Mouse (Mus musculus) adrenal gland, adult 8-10 months (tissue): ENCODE measurements around the gene Trp53i13. TPM values are rescaled to one million over a fixed set of nuclear protein-coding genes. Genes with fewer than 3 reads are reported as not detected.

ENCODE experiments used
- DNase-seq: peaks from one replicate; pipeline ENCODE4 v3.0.0; 2022
- total RNA-seq, 4 experiments: library from RNA; stranded (reverse); gene quantifications; 2 replicates each; pipeline ENCODE4 v1.2.4; 2022

The Trp53i13 gene
- total RNA-seq, 4 experiments from 2014 or later = 15.1 to 28.8 (median 20.0) TPM

DNA sequence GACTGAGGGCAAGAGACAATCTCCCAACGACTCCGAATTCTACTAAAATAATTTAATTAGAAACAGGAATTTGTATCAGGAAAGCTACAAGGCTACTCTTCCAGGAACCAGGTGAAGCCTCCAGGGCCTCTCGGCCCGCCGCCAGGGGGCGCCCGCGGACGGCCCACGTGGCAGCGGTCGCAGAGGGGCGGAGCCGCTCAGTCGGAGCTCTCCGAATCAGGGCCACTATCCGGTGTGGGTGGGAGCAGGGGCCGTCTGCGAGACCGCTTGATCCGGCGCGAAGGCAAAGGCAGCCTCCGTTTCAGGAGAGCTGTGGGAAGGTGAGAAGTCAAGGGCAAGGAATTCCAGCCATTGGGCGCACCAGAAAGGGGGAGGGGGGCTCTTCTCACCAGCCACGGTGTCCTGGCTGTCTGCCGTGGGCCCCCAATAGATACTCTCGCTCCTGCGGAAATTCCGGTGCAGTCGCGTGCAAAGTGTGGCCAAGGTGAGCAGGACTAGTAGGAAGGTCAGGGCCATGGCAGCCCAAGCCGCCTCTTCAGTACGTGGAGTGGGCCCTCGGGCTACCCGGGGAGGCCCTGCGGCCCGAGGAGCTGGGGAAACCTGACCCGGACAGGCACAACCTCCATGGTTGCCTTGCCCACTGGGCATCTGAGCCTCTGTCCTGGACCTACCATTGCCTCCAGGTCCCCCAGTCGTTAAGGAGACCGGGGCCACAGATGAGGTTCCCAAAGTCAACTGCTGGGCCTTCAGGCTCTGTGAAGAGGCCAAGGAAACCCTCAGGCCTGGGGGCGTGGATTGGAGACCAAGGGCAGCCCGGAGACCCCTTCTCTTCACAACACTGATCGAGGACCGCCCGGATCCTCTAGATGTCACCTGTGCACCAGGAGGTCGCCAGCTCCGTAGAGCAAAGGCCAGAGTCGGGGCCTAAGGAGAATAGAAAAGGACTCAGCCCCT is 7.4 kb downstream of the Trp53i13 start:
- peak; percentile 74 for DNase-seq

DNA sequence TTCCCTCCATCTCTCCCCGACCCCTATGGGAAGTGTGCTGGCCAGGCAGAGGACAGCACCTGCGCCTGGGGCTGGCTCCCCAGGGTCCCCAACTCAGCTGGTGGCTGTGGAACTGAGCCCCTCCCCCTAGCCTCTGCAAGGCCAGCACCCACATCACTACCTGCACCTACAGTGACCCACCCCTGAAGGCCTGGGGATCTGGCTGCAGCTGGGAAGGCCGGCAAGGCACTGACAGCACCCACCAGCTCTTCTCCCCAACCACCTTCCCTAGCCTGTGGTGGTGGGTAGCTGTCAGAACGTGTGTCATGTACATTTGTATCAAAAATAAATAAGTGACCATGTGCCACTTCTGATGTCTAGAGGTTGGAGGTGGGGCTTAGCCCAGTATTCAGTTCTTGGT is 8.4 kb downstream of the Trp53i13 start:
- peak; percentile 12 for DNase-seq

DNA sequence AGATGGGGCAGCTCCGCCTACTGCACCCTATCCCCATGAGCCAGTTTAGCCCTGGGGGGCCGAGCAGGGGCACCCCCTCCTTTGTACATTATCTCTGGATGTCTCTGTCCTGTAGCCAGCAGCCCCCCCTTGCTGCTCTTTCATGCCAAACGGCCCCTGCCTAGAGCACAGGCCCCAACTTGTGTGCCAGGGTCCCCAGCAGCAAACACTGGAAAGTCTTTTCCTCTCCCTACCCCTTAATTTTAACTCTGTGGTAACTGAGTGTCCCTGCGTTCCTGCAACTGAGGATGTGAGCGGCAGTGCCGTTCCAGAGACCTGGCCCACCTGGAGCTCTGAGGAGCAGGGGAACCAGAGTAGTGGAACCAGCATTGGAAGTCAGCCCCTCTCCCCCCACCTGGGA is 8.8 kb downstream of the Trp53i13 start:
- no peak for DNase-seq

DNA sequence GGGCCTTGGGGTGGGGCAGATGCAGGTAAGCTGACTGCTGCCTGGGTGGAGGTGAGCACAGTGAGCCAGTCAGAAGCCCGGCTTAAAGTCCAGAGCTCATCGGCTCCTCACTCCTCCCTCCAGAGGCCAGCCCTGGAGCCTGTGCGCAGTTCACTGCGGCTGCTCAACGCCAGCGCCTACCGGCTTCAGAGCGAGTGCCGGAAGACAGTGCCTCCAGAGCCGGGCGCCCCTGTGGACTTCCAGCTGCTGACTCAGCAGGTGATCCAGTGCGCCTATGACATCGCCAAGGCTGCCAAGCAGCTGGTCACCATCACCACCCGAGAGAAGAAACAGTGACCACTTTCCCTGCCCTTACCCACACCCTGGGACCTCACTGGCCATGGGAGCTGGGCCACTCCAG is 9.5 kb downstream of the Trp53i13 start:
- DNase-seq = no peak

DNA sequence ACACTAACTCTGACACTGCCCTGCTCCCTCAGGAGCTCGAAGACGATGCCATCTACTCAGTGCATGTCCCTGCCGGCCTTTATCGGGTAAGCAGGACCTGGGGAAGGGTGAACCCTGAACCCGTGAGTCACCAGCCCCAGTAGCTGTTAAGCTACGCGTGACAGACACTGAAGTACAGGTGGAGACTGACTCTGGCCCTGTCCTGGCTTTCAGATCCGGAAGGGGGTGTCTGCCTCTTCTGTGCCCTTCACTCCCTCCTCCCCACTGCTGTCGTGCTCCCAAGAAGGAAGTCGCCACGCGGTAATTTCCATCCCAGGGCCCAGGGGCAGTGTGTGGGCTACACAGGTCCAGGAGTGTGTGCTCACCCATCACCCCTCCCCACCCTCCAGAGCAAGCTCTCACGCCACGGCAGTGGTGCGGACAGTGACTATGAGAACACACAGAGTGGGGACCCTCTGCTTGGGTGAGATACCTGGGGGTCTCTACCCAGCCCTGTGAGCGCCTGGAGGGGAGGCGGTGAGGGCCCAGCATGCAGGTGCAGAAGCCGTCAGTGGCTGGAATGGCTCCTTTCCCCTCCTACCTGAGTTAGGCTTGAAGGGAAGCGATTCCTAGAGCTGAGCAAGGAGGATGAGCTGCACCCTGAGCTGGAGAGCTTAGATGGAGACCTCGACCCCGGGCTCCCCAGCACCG is 10.3 kb downstream of the Trp53i13 start:
- DNase-seq = no peak

DNA sequence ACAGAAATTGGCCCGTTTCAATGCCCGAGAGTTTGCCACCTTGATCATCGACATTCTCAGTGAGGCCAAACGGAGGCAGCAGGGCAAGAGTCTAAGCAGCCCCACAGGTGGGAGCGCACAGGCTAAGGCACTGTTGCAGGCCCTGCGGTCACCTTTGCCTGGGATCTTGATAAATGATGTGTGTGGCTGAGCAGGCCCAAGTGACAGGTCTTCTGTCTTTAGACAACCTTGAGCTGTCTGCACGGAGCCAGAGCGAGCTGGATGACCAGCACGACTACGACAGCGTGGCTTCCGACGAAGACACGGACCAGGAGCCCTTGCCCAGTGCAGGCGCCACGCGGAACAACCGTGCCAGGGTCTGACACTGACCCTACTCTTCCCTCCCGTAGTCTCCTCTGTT is 11.4 kb downstream of the Trp53i13 start:
- DNase-seq = no peak

DNA sequence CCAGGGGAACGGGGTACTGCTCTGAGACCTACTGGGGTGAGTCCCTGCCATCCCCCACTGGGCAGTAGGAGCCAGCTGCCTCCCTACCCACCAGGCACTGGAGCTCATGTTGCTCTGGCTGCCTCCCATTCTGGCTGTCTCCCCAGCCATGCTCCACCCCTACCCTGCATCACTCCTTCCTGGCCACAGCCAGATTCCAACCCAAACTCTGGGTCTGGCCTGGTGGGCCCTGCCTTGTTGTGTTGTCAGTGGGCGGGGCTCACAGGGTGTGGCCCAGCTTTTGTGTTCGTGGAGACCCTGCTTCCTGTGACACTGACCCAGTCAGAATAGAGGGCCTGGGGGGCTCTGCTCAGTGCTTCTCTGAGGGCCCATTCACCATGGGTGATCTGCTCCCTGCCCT is 12.3 kb downstream of the Trp53i13 start:
- DNase-seq = no peak

DNA sequence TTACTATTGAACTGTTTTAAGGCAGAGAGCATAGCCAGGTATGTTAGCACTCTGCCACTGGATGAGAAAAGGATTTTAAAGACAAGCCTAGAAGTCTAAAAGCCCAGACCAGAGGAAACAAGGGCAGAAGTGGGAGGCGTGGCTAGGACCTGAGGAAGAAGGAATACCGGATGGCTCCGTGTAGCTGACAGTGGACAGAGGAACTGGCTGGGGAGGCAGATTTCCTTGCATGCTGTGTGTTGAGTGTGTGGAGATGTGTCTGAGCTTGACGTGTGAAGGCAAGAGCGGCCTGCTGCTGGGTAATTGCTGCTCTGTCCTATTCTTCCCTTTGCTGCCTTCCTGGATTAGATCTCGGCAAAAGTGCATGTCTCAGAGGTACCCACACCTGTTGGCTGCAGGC is 13.3 kb downstream of the Trp53i13 start:
- DNase-seq = no peak

DNA sequence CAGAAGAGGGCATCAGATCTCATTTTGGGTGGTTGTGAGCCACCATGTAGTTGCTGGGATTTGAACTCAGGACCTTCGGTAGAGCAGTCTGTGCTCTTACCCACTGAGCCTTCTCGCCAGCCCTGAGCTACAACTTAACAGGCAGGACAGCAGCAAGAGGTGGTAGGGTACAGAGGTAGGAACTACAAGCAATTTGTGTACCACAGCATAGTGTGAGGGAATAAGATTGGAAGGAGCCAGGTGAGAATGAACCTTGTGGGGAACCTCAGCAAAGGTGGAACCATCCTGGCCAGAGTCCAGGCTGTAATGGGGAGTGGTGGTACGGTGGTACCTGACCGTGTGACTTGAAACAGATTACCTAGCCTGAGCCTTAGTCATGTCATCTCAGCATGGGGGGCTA is 13.8 kb downstream of the Trp53i13 start:
- no peak for DNase-seq

DNA sequence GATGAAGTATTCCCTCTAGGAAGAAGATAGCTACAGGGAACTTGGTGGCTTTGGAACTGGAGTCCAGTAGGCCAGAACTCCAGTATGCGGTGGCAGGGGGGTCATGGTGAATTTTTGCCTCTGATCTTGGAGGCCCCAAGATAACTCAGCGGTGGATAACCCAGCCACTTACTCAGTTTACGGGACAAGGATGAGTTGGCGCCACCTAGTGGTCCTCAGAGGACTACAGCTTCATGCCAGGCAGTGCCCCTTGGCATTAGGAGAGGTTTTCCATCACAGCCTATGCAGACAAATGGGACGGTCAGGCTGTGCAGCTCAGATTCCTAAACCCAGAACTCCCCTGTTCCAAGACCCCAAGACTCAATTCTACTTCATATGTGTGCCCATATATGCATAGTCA is 14.4 kb downstream of the Trp53i13 start:
- DNase-seq = peak; percentile 63

DNA sequence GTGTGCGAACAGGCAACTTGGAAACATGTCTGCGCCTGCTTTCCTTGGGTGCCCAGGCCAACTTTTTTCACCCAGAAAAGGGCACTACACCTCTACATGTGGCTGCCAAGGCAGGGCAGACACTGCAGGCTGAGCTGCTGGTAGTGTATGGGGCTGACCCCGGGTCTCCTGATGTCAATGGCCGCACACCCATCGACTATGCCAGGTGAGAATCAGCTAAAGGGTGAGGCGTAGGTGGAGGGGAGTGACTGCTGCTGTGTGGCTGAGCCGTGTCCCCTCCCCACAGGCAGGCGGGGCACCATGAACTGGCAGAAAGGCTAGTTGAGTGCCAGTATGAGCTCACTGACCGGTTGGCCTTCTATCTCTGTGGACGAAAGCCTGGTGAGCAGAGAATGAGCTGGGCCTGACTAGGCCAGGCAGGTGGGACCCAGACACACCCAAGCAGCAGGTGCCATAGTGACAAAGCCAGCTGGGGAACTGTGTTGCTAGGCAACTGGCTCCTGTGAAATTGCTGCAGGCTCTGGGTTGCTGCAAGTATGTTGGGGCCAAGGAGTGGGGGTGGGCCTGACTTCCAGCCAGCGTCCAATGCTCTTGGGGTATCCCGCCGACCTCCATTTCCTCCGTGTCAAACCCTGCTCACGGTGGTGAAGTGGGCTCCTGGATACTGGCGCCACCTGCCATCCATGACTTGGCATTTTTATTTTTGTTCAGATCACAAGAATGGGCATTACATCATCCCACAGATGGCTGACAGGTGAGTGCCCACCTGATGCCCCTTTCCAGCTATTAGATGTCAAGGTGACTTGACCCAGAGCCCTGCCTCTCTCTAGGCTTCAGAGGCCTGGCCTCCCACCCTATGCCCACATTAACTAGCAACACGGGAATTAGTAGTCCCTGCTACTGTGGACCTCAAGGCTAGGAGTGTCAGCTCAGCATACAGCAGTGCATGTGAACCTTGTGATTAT is 15.1 kb downstream of the Trp53i13 start:
- DNase-seq = no peak

DNA sequence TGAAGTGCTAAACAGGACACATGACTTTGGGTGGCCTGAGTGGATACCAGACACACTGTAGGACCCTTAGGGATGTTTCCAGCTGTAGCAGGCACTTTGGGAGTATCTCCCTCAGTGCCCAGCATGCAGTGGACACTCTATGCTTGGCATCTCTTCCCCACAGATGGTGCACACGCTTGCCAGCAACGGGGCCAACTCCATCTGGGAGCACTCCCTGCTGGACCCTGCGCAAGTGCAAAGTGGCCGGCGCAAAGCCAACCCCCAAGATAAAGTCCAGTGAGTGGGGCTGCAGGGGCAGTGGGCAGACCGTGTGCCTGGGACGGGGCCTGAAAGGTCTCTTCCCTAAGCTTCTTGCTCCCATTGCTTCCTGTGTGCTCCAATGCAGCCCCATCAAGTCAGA is 16.4 kb downstream of the Trp53i13 start:
- no peak for DNase-seq

DNA sequence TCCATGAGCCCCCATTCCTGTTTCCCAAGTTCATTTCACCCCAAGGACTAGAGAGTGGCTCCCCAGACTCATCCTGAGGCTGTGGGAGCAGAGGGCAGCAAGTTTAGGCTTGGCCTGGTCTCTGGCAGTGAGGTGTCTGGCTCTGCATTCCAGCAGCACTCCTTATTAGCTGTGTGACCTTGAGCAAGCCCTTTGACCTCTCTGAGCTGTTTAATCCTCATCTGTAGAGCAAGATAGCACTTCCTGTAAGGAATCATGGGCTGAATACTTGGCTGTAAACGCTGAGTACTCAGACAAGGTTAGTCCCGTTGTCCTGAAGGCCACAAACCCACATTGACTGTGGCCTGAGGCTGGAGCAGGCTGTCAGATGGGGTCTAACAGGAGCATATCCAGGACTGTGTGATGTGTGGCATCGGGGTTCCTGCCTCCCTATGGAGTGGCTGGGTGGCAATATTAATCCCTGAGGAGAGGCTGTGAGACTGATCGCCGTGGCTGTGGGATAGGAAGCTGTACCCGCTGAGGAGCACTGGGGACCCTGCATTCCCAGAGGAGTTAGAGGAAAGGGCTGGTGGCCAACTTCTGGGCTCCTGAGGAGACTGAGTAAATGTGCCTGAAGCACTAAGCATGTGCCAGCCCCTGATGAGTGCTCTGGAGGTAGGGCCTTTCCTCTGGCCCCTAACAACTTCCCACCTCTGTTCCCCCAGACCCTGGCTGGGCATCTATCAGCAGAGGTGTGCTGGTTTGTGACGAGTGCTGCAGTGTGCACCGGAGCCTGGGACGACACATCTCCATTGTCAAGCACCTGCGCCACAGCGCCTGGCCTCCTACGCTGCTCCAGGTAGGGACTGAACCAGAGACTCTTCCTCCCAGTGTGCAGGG is 17.3 kb downstream of the Trp53i13 start:
- DNase-seq = no peak

DNA sequence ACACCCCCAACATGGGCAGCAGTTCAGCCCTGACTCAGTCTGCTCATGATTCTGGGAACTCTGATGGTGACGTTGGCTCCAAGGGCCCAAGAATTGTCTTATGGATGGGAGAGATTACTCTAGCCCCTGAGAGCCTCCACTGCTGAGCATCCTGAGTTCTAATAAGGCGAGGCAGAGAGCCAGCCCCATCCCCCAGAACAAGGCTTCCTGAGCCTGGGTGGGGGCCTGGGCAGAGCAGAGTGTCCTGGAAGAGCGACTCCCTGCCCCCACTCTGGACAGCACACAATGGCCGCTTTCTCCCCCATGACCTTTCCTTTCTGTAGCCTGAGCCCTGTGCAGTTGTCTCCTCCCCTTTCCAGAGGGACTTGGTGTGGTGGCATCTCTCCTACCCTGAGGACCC is 17.9 kb downstream of the Trp53i13 start:
- no peak for DNase-seq

DNA sequence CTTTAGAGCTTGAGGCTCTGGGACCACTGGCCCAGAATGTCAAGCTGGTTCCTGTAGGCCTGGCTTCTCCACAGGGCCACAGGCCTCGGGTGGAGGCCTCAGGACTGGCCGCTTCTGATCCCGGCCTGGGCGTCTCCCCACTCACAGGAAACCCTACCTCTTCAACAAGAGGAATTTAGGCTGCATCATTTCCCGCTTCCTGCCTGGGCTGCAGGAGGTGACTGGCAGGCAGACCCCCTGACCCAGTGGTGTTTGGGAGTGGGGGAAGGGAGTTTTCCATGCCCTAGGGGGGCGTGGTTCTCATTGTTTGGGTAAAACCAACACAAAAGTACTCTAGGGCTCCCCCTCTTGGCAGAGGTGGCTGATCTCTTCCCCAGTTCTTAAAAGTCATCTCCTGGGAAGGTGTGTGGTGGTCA is 18.4 kb downstream of the Trp53i13 start:
- DNase-seq = peak; percentile 72

DNA sequence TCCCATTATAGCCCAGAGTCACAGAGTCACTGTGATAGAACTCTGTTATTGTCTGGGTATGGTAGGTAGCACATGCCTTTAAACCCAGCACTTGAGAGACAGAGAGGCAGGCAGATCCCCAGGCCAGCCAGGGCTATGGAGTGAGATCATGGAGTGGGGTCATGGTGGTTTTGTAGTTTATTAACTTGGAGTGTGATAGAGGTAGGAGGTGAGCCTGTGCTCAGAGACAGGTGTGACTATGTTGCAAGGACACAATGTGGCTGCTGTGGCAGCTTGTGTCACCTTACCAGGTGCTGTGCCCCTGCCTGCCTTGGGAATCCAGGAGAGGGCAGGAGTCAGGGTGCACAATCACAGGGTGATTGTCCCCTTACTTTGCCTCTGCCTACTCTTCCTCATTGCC is 20.3 kb downstream of the Trp53i13 start:
- DNase-seq = no peak

DNA sequence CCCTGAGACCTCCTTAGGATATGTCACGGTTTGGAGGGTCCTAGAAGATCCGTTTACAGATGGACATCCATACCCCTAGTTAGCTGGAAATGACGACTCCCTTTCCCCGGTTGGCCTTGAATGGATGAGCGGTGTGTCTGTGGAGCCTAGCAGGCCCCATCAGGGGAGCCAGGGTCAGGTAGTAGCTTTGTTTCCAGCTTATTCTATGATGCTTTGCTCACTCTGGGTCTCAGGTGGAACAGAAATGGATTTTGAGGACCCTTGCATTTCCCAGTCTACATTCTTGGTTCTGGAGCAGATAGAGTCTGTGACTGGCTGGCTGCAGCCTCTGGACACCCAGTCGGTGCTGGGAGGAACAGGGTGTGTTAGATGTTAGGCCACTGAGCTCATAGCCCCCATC is 21.0 kb downstream of the Trp53i13 start:
- DNase-seq = no peak

DNA sequence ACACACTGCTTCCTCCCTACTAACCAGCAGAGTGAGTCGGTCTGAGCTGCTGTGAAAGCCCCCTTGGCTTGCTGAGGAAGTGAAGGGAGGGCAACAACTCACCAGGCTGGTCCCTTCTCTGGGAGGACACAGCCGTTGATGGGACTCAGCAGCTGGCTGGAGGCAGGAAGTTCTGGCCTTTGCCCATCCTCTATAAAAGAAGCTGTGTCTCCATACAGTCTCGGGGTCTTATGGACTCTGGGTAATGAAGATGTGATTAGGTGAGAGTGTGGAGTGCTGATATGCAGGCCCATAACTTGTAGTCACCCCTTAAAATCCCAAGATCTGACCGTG is 21.5 kb downstream of the Trp53i13 start:
- no peak for DNase-seq

DNA sequence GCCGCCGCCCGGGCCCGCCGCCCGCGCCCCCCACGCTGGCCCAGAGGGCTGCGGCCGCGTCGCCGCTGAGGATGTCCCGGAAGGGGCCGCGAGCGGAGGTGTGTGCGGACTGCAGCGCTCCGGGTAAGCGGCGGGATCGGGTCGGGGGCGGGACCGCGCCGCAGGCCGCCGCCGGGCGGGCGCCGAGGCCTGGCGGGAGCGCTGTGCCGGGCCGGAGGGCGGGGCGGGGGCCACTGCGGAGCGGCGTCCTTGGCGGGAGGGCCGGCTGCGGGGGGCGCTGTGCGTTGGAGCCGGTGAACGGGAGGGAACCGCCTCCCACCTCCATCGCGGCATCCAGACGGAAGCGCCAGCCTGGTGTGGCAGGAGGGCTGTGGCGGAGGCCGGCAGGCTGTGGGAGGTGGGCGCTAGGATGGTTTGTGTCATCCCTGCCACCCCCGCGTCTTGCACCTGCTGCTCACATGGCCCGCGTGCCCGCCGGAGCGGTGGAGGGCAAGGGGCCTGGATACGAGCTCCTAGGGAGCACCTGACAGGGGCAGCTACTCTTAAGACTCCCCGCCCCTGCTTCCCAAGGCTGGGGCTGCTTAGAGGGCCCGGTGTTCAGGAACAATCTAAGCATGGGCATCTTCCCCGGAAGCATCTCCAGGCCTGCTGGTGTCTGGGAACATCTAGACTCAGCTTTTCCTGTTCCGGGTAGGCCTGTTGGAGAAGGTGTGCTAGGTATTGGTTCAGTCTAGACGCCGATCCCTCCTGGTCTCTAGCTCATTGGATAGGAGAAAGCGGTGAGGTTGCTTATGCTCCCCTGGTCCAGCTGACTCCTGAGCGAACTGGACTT is 22.1 kb downstream of the Trp53i13 start, which contains the start of gene Git1:
TSS of gene Git1 (plus strand) at position 51 of the 832 bp plus-strand sequence.
- peak; percentile 45 for DNase-seq

DNA sequence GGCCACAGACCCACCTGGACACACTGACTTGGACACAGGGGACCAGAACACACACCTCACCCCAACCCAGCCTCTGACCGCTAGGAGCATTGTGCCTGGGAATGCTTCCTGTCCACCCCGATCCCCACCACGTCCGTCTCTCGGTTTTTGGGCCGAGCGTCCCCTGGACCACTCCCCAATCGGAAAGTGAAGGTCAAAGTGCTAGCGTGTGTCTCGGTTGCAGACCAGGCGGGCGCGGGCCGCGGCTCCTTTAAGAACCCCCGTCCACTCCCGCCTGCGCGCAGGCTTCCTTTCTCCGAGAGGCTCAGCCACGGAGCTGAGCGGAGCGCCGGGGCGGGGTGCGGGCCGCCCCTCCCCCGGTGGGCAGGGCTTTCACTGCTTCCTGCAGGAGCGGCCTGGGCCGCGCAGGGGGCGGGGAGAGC is 22.9 kb downstream of the Trp53i13 start:
- DNase-seq = peak; percentile 92
